Mouse (Mus musculus): ENCODE data around the gene Calhm4. TPM values are rescaled to one million over a fixed set of nuclear protein-coding genes. Genes with fewer than 3 reads are reported as not detected.

The Calhm4 gene
- total RNA-seq, 2 experiments from 2014 or later, result not detected

Other genes starting within 250 kb of the Calhm4 start
- gene Sult3a1, start 186.6 kb downstream of the Calhm4 start, total RNA-seq (2021), result not detected
- gene Rsph4a, start 139.2 kb downstream of the Calhm4 start, total RNA-seq (2021), result 1 to 10 TPM in 1 of 2 experiments, under 1 TPM in 1; 0.20 to 1.1 TPM
- 10 to 100 TPM; 14.6 to 15.5 TPM for gene Zup1, start 93.0 kb downstream of the Calhm4 start, total RNA-seq (2021)
- 100 to 1,000 TPM in 1 of 2 experiments, 10 to 100 TPM in 1; 99.1 to 102 TPM for gene Rwdd1, start 24.7 kb downstream of the Calhm4 start, total RNA-seq (2021)
- not detected for gene Trappc3l, start 6.7 kb downstream of the Calhm4 start, total RNA-seq (2021)
- under 1 TPM; 0.23 to 0.26 TPM for gene Calhm5, start 52.2 kb upstream of the Calhm4 start, total RNA-seq (2021)
- under 1 TPM; 0.66 to 0.76 TPM for gene Calhm6, start 83.7 kb upstream of the Calhm4 start, total RNA-seq (2021)
- gene Dse, start 163.4 kb upstream of the Calhm4 start, total RNA-seq (2021), result 10 to 100 TPM in 1 of 2 experiments, 1 to 10 TPM in 1; 8.2 to 14.2 TPM
- gene Tspyl1, start 237.9 kb upstream of the Calhm4 start, total RNA-seq (2021), result 10 to 100 TPM; 63.9 to 66.2 TPM